Mouse (Mus musculus): ENCODE results near the gene Rsrp1.

Gene Rsrp1

DNA sequence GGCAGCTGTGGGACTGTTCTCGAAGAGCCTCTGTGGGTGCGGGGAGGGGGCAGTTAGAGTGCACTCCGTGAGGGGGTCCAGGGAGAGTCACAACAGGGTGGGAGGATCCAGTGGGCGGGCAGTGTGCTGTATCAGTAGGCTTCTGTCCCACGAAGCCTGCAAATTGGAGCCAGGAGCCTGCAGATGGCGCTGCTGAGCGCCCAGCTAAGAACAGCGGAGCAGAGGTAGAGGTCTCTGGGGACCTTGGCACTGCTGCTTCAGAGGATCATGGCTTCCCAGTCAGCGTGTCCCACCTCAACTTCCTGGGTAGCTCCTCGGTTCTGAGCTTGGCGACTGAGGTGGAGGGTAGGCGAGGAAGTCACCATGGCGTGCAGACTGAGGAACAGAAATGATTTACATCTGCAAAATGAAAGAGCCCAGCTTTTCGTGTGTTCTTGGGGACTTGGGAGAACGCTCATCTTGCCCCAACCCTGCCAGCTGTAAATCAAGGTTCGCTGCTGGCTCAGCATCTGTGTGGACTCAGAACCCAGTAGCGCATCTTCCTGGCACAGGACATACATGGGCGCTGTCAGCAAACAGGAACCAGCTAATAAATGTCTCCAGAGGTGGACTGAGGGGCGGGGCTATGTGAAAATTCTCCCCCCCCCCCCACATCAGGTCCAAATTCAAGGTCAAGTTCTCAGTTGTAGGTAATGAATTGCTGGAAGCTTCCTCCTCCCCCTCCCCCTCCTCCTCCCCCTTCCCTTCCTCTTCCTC is 39.8 kb downstream of the Rsrp1 start:
- no peak for DNase-seq (ENCODE audit: low spot score)

DNA sequence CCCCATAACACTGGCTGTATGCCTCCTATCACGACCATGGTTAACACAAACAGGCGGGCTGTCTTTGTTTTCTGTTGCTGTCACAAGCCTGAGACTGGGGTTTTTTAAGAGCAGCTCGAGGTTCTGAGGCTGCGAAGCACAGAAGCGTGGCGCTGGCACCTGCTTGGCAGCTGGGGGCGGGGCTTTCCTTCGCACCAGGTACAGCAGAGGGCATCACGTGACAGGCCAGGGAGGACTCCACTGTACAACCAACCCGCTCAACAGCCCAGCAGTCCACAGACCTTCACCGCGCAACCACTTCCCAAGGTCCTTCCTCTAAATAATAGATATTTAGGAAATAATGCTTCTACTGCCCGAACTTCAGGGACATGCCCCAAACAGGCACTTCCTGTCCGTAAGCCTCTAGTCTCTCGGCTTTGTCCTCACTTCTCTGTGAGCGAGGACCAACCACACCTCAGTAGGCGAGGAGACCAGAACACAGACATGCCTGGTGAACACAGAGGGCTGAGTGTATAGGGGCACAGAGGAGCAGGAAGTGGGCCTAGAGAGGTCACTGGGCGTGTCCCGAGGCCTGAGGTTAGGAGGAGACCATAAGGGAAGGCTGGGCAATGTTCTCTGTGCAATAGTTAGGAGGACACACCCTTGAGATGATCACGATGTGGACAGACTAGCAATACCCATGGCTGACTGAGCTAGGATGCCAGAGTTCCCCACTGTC is 44.7 kb downstream of the Rsrp1 start:
- no peak for DNase-seq (ENCODE audit: low spot score)

DNA sequence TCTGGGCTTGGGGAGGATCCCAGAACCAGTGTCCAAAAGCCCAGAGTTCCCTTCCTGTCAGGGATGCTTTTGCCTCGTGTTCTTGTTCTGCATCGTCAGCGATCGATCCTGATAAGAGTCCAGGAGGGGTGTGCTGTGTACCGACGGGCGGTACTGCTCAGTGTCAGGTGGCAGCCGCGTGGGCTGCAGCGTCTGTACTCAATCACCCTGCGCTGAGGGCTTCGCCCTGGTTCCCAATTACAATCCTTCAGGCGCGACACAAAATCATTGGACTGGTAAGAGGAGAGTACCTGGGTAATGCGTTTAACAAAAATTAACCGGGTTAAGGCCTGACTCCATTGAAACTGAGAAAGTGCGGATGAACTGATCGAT is 45.2 kb downstream of the Rsrp1 start:
- no peak for DNase-seq (ENCODE audit: low spot score)

GRCm38 (mm10) chr4:134975261-134975928 is 52.0 kb downstream of the Rsrp1 start:
- DNase-seq (ENCODE audit: low spot score): no peak

DNA sequence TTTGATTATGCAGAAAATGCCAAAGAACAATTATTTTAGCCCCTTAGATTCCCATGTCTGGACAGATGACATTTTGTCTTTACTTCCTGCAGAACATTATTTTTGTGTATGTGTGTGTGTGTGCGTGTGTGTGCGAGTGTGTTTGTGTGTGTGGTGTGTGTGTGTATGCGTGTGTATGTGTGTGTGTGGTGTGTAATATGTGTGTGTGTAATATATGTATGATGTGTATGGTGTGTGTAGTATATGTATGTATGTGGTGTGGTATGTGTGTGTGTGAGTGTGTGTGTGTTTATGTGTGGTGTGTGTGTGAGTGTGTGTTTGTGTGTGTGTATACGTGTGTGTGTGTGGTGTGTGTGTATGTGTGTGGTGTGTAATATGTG is 52.5 kb downstream of the Rsrp1 start:
- no peak for DNase-seq (ENCODE audit: low spot score)

All from ovary, postnatal 10 days (tissue).